Mouse (Mus musculus) monocyte, adult 2 months (primary cell): ENCODE data around the gene Wdr81.

Source experiments
- DNase-seq, 2 experiments: peaks; one replicate each; pipeline ENCODE4 v3.0.0; 2022; ENCODE audit warnings: low spot score in 2 of 2, low read depth in 1 of 2

The Wdr81 gene

GRCm38 (mm10) chr11:75453991-75454930 is at the start of gene Wdr81:
TSS of gene Wdr81 (minus strand) at chr11:75454717.
- DNase-seq = peak in 1 of 2 experiments; percentile 79

GRCm38 (mm10) chr11:75498126-75498525 is 43.6 kb upstream of the Wdr81 start:
- DNase-seq = no peak

GRCm38 (mm10) chr11:75494296-75495049 is 40.0 kb upstream of the Wdr81 start:
- DNase-seq = no peak

GRCm38 (mm10) chr11:75487496-75487895 is 33.0 kb upstream of the Wdr81 start:
- no peak for DNase-seq

- DNase-seq = peak; percentile 93 to 96
Observed at GRCm38 (mm10) chr11:75486601-75487285, 32.2 kb upstream of the Wdr81 start, which contains the start of gene Prpf8. TSS of gene Prpf8 (plus strand) at chr11:75486816.

- no peak for DNase-seq
Observed at GRCm38 (mm10) chr11:75486192-75486591, 31.7 kb upstream of the Wdr81 start.

GRCm38 (mm10) chr11:75473376-75473775 is 18.9 kb upstream of the Wdr81 start:
- no peak for DNase-seq

GRCm38 (mm10) chr11:75472469-75473081 is 18.1 kb upstream of the Wdr81 start:
- DNase-seq = no peak

- DNase-seq = no peak
Observed at GRCm38 (mm10) chr11:75470675-75471074, 16.2 kb upstream of the Wdr81 start.

GRCm38 (mm10) chr11:75469261-75469660 is 14.7 kb upstream of the Wdr81 start:
- no peak for DNase-seq

GRCm38 (mm10) chr11:75468410-75468809 is 13.9 kb upstream of the Wdr81 start:
- DNase-seq = no peak

- no peak for DNase-seq
Observed at GRCm38 (mm10) chr11:75467512-75468215, 13.1 kb upstream of the Wdr81 start.

- no peak for DNase-seq
Observed at GRCm38 (mm10) chr11:75466731-75467505, 12.4 kb upstream of the Wdr81 start.

- no peak for DNase-seq
Observed at GRCm38 (mm10) chr11:75465051-75465450, 10.5 kb upstream of the Wdr81 start.

GRCm38 (mm10) chr11:75464417-75464816 is 9.9 kb upstream of the Wdr81 start:
- DNase-seq = no peak

GRCm38 (mm10) chr11:75463624-75464023 is 9.1 kb upstream of the Wdr81 start:
- no peak for DNase-seq

- DNase-seq = no peak
Observed at GRCm38 (mm10) chr11:75462865-75463336, 8.4 kb upstream of the Wdr81 start.

GRCm38 (mm10) chr11:75462253-75462783 is 7.8 kb upstream of the Wdr81 start:
- peak; percentile 72 to 76 for DNase-seq

- DNase-seq = no peak
Observed at GRCm38 (mm10) chr11:75461743-75462252, 7.3 kb upstream of the Wdr81 start.
